Mouse (Mus musculus) urinary bladder, postnatal 14 days (tissue): ENCODE data around the gene Sun2.

Experiments
- DNase-seq: peaks from one replicate; pipeline ENCODE4 v3.0.0; 2021; ENCODE audit warnings: low spot score

The Sun2 gene

GRCm38 (mm10) chr15:79741921-79742705 is at the start of gene Sun2:
TSS of gene Sun2 (minus strand) at chr15:79742536.
- peak; percentile 94 for DNase-seq

GRCm38 (mm10) chr15:79791502-79791901 is 49.2 kb upstream of the Sun2 start:
- peak; percentile 69 for DNase-seq

- no peak for DNase-seq
Observed at GRCm38 (mm10) chr15:79790905-79791304, 48.6 kb upstream of the Sun2 start.

- DNase-seq, result no peak
Observed at GRCm38 (mm10) chr15:79790111-79790510, 47.8 kb upstream of the Sun2 start.

- DNase-seq, result no peak
Observed at GRCm38 (mm10) chr15:79787815-79788214, 45.5 kb upstream of the Sun2 start.

GRCm38 (mm10) chr15:79785056-79785455 is 42.7 kb upstream of the Sun2 start:
- no peak for DNase-seq

- no peak for DNase-seq
Observed at GRCm38 (mm10) chr15:79777749-79778148, 35.4 kb upstream of the Sun2 start, which contains the start of gene Dnal4. TSS of gene Dnal4 (minus strand) at chr15:79777849.

GRCm38 (mm10) chr15:79775662-79776061 is 33.3 kb upstream of the Sun2 start:
- no peak for DNase-seq

- DNase-seq, result peak; percentile 98
Observed at GRCm38 (mm10) chr15:79774117-79775027, 32.0 kb upstream of the Sun2 start.

- DNase-seq, result no peak
Observed at GRCm38 (mm10) chr15:79770629-79771240, 28.4 kb upstream of the Sun2 start.

GRCm38 (mm10) chr15:79768302-79768701 is 26.0 kb upstream of the Sun2 start:
- no peak for DNase-seq

GRCm38 (mm10) chr15:79767327-79767961 is 25.1 kb upstream of the Sun2 start:
- no peak for DNase-seq

- no peak for DNase-seq
Observed at GRCm38 (mm10) chr15:79766586-79767071, 24.3 kb upstream of the Sun2 start.

- no peak for DNase-seq
Observed at GRCm38 (mm10) chr15:79766168-79766567, 23.8 kb upstream of the Sun2 start.

- DNase-seq, result peak; percentile 64
Observed at GRCm38 (mm10) chr15:79765361-79765760, 23.0 kb upstream of the Sun2 start.

- no peak for DNase-seq
Observed at GRCm38 (mm10) chr15:79764539-79765267, 22.4 kb upstream of the Sun2 start.

GRCm38 (mm10) chr15:79763601-79764246 is 21.4 kb upstream of the Sun2 start:
- peak; percentile 30 for DNase-seq

GRCm38 (mm10) chr15:79763001-79763400 is 20.7 kb upstream of the Sun2 start:
- DNase-seq, result no peak

GRCm38 (mm10) chr15:79760956-79761355 is 18.6 kb upstream of the Sun2 start:
- DNase-seq, result no peak

GRCm38 (mm10) chr15:79757118-79757517 is 14.8 kb upstream of the Sun2 start:
- no peak for DNase-seq
